Comparison of ENCODE assay signal across 9 mouse cellular contexts in the genomic region with DNA sequence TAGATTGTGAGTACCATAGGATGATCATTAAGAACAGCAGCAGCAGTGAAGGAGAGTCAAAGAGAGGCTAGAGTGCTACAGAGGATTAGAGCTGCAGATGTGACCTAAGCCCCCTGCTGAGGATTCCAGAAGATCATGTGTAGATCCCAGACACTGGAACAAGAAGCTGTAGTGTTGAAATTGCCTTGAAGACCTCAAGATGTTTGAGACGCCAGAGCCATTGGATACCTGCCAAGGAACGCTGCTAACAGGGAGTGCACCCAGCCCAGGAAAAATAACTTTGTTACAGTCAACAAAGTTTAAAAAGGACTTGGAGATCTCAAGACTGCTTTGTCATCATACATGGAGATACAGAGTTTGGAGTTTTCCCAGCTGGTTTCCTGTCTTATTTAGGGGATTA.
DNase-seq lines count a peak whose midpoint lies in the region; ATAC-seq lines count a peak whose summit lies in the region.
"Had no signal": no experiment of that assay in that cellular context is flagged by ENCODE, and none has a peak within 500 bp of the region (broad histone marks: within the 10 kb centered on the region; RNA-seq: fewer than 3 reads in every experiment).

No protein-coding gene starts in this region.

- peak; percentile 5 for DNase-seq in adrenal gland, postnatal 14 days
- DNase-seq in adrenal gland, postnatal 25 days, result no peak
- peak; percentile 2 to 34 for DNase-seq in kidney, postnatal 25 days
- no peak for DNase-seq in kidney, adult 18-20 months
- peak; percentile 71 to 72 for DNase-seq in heart, postnatal 10 days
- DNase-seq in skeletal muscle tissue, adult 2 months (ENCODE audit: low read depth, low spot score), result peak; percentile 2
- DNase-seq in cerebellum, adult 18-20 months, result no peak

- no peak for ATAC-seq in megakaryocyte progenitor cell, adult 5-6 weeks (replicated peaks; ENCODE audit: poor library complexity)
- ATAC-seq: activated CD4-positive, CD25-positive, alpha-beta regulatory T cell, adult 4 months had no signal

- intact Hi-C loops in heart, postnatal 10 days (cut with DNase I), result no loop called here

Comparison
In these comparisons a context has a peak if more than half of its experiments do, and no peak if none do; other contexts are left out.
1. DNase-seq: peak in adrenal gland, postnatal 14 days (single experiment), kidney, postnatal 25 days (2 of 2), heart, postnatal 10 days (2 of 2) and skeletal muscle tissue, adult 2 months (single experiment); none in adrenal gland, postnatal 25 days (single experiment), kidney, adult 18-20 months (single experiment) and cerebellum, adult 18-20 months (0 of 2).